Mouse (Mus musculus): Measurements from ENCODE around the gene Fam160b1. TPM values are rescaled to one million over a fixed set of nuclear protein-coding genes. Genes with fewer than 3 reads are reported as not detected.

Gene Fam160b1
- polyA plus RNA-seq, 1 experiment, result 10.8 TPM

DNA sequence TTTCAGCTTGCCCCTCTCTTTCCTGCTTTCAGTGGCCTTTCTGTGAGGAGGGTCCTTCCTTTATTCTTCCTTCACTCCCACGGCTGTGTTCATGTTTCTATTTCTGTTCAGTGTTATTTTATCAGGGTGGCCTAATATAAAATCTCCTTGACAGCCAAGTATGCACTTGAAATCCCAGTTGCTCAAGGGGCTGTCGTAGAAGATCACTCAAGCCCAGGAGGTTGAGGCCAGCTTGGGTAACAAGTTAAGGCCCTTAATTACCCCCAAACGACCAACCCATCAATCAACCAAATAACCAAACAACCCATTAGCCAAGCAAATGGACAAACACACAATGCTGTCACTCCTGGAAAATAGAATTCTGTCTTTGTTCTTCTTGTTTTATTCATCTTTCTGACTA, 62.9 kb downstream of the Fam160b1 start:
- DNase-seq (ENCODE audit: low read depth), result no peak

DNA sequence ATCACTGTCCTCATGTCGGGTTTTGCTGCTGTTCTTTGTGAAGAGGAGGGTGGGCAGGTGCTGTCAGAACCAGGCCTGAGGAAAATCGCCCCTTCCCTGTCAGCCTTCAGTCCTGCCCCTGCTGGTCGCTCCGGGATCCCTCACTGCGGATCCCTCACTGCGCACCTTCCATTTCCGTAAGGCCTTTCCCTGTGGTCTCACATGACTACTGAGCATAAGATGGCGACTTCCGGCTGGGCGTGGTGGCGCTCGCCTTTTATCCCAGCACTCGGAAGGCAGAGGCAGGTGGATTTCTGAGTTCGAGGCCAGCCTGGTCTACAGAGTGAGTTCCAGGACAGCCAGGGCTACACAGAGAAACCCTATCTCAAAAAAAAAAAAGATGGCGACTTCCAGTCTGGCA, 64.8 kb downstream of the Fam160b1 start:
- no peak for DNase-seq (ENCODE audit: low read depth)

DNA sequence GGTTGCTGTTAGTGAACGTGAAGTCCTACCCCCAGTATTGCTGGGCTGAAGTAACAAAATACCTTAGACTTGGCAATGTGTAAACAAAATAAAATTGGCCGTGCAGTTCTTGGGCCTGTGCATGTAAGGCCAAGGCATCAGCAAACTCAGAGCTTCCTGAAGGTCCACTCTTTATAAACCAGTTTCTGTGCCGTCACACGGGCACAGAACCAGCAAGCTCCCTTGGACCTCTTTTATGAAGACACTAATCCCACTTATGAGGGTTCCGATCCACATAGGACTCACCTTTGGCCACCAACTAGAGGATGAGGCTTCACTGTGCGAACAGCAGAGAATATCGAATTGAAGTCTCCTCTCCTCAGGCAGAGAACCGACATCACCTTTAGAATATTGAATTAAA, 66.4 kb downstream of the Fam160b1 start:
- DNase-seq (ENCODE audit: low read depth), result no peak

DNA sequence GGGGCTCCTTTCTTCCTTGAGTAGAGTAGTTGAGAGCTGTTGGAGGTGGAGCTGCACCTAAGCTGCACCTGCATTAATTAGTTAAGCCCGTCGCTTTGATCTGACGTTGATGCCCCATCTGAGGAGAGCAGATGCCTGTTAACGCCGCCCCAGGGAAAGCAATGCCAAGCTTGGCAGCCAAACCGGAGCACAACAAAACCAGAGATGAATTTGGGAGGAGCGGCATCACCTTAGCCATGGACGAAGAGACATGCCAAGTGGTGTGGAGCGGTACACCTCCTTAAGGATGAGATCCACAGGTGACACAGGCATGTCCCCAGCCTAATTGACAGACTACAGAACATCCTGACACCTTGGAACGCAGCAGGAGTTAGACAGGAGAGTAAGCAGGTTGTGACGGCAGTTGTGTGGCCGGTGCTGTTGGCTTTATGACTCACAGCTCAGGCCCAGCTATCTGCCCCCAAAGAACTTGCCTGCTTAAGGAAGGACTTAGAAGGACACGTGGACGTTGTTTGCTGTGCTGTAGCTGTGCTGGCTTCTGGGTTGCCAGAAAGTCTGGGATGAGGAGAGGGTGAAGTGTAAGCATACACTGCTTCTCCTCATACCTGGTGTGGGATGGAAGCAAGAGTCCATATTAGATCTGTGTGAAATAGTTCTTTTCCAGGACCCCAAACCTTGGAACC, 67.4 kb downstream of the Fam160b1 start:
- DNase-seq (ENCODE audit: low read depth), result no peak

DNA sequence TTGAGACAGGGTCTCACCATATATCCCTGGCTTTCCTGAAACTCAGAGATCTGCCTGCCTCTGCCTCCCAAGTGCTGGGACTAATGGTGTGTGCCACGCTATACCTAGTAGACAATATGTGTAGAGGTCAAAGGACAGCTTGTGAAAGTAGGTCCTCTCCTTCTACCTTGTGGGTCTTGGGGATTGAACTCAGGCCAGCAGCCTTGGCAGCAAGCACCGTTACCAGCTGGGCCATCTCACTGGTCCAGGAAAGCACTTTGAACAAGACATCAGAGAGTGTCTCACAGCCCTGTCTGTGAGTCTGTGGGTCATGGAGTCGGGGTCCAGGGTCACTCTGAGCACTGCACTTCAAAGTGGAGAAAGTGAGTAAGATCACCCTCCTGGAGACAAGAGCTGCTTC, 68.2 kb downstream of the Fam160b1 start:
- DNase-seq (ENCODE audit: low read depth), result no peak

DNA sequence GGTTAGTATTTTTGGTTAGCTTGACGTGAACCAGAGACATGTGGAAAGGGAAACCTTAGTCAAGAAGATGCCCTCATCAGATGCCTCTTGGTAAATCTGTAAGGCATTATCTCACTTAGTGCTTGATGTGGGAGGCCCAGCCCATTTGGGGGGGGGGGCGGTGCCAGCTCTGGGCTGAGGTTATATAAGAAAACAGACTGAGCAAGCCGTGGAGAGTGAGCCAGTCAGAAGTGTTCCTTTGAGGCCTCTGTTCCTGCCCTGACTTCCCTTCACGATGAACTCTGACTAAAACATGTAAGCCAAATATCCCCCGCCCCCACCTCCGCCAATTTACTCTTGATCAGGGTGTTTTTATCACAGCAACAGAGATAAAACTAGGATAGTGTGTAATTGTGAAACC, 69.4 kb downstream of the Fam160b1 start:
- no peak for DNase-seq (ENCODE audit: low read depth)

DNA sequence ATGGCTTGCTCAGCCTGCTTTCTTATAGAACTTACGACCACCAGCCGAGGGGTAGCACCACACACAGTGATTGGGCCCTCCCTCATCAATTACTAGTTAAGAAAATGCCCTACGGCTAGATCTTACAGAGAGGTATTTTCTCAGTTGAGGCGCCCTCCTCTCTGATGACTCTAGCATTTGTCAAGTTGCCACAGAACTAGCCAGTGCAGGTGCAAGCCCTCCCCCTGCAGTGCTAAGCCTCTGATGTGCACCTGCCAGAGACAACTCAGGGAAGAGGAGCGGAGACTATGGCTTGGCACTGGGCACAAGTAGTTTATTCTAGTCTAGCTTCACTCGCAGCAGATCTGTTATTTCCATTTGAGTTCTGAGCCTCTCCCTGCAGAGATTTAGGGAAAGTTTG, 71.0 kb downstream of the Fam160b1 start:
- DNase-seq (ENCODE audit: low read depth), result no peak

DNA sequence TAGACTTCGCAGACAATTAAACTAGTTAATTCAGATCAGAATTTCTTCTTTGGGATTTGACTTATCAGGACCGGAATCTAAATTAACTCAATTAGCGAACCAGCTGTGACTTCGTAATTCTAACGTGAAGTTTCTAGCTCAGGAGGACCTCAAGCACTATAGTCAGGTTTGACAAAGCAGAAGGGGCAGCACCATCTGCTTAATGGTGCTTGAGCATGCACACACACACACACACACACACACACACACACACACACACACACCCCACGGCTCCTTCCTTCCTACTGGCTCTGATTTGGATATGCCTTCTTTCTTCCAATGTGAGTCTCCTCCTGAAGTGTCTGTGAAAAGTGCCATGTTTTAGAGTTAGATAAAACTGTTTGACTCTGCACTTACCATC, 73.5 kb downstream of the Fam160b1 start:
- DNase-seq (ENCODE audit: low read depth), result no peak

DNA sequence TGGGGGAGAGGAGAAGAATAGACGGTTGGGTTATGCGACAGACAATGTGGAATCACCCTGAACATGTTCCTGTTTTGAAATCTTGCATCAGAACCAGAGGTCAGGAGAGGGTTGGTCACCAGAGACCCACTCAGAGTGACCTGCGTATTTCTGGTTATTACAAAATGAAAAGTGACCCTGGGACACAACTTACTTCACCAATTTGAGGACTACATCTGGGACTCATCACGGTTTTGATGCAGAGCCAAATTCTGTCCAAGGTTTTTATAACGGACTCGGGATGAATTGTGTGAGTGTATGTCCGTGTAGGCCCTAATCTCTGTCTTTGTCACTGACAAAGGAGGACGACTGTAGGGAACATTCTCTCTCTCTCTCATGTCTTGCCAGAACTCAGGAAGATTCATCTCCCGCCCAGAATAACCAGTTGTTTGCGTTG, 76.1 kb downstream of the Fam160b1 start:
- DNase-seq (ENCODE audit: low read depth), result no peak

DNA sequence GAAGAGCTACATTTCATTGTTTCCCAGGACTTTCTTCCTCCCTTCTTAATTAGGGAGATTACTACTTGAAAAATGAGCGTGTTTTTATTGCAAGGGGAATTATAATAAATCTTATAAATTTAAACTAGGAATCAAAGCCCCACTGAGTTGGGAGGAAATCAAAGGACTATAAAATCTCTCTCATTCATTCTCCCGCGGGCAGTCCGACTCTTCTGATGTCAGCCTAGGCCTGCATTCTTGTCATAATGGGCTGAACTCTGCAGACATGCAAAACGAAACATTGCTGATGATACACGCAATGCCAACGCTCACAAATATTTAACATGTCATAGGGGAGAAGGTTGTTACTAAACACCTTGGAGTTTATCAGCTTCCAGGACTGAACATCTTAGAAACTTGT, 76.6 kb downstream of the Fam160b1 start:
- no peak for DNase-seq (ENCODE audit: low read depth)

Other genes with a start within 250 kb of the Fam160b1 start
- 57.5 and 72.5 TPM in 2 replicates for gene Ablim1, start 45.8 kb upstream of the Fam160b1 start, polyA plus RNA-seq (2012; rRNA removed)
- gene Trub1, start 92.2 kb downstream of the Fam160b1 start, polyA plus RNA-seq (2012; rRNA removed), result 6.9 and 7.6 TPM in 2 replicates

Measured in gonadal fat pad, adult 2 months (tissue).